Mouse (Mus musculus) heart, postnatal 0 days (tissue): ENCODE measurements around the gene Matk.

ENCODE experiments used
- CTCF ChIP-seq: IDR thresholded peaks from 2 replicates; pipeline ENCODE4 v1.5.1; 2016; ENCODE audit warnings: antibody characterized with exemption, control low read depth, low read depth
- EP300 ChIP-seq: IDR thresholded peaks from 2 replicates; pipeline ENCODE4 v1.6.1; 2016; ENCODE audit warnings: antibody characterized with exemption, low read depth

DNA sequence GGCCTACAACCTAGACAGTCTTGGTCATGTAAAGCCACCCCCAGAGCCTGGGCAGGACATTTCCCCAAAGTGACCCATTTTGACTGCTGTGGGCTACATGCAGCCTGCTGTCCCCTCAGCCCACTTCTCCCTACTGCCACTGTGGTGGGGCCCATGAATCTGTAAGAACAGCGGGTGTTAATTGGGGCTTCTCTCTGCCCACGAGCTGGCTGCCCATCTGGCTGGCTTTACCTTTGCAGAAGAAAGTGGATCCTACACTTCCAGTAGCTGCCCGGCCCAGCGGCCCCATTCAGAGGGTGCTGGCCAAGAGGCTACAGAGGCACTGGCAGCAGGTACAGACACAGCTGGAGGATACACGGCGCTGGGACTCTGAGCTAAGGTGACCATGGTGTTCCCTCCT lies 7.6 kb upstream of the Matk start:
- TF ChIP-seq CTCF (no peak), EP300 (no peak)
